Mouse (Mus musculus) cerebellum, postnatal 4 days (tissue): ENCODE results near the gene Stx16.

ENCODE experiments used
- DNase-seq, 2 experiments: peaks; one replicate each; pipeline ENCODE4 v3.0.0; 2022; ENCODE audit warnings: low spot score in 2 of 2, mixed read lengths in 1 of 2

The Stx16 gene

GRCm38 (mm10) chr2:174075072-174075570 is 987 bp upstream of the Stx16 start:
- DNase-seq: peak in 1 of 2 experiments; percentile 28

- DNase-seq: peak; percentile 46 to 50
Observed at GRCm38 (mm10) chr2:174076433-174076824, 321 bp downstream of the Stx16 start.

GRCm38 (mm10) chr2:174077004-174077695 is 1.0 kb downstream of the Stx16 start:
- peak in 1 of 2 experiments; percentile 8 for DNase-seq

- no peak for DNase-seq
Observed at GRCm38 (mm10) chr2:174077776-174078338, 1.7 kb downstream of the Stx16 start.

- no peak for DNase-seq
Observed at GRCm38 (mm10) chr2:174081833-174082232, 5.7 kb downstream of the Stx16 start.

GRCm38 (mm10) chr2:174082380-174082918 is 6.3 kb downstream of the Stx16 start:
- DNase-seq: no peak

- no peak for DNase-seq
Observed at GRCm38 (mm10) chr2:174095086-174095485, 19.0 kb downstream of the Stx16 start.

GRCm38 (mm10) chr2:174102399-174102798 is 26.3 kb downstream of the Stx16 start:
- no peak for DNase-seq

- no peak for DNase-seq
Observed at GRCm38 (mm10) chr2:174103527-174103926, 27.4 kb downstream of the Stx16 start.

- no peak for DNase-seq
Observed at GRCm38 (mm10) chr2:174107375-174107774, 31.3 kb downstream of the Stx16 start.

- peak in 1 of 2 experiments; percentile 65 for DNase-seq
Observed at GRCm38 (mm10) chr2:174109991-174110782, 34.1 kb downstream of the Stx16 start, which contains the start of gene Npepl1. TSS of gene Npepl1 (plus strand) at chr2:174110349.

GRCm38 (mm10) chr2:174110783-174111549 is 34.9 kb downstream of the Stx16 start:
- DNase-seq: no peak

- DNase-seq: no peak
Observed at GRCm38 (mm10) chr2:174112931-174113330, 36.8 kb downstream of the Stx16 start.

GRCm38 (mm10) chr2:174114148-174114864 is 38.2 kb downstream of the Stx16 start:
- DNase-seq: no peak

GRCm38 (mm10) chr2:174116929-174117328 is 40.8 kb downstream of the Stx16 start:
- no peak for DNase-seq

- peak in 1 of 2 experiments; percentile 19 for DNase-seq
Observed at GRCm38 (mm10) chr2:174118141-174118540, 42.0 kb downstream of the Stx16 start.

GRCm38 (mm10) chr2:174119259-174119658 is 43.2 kb downstream of the Stx16 start:
- peak in 1 of 2 experiments; percentile 7 for DNase-seq

- peak in 1 of 2 experiments; percentile 15 for DNase-seq
Observed at GRCm38 (mm10) chr2:174120631-174121030, 44.5 kb downstream of the Stx16 start.

- peak in 1 of 2 experiments; percentile 16 for DNase-seq
Observed at GRCm38 (mm10) chr2:174121411-174121947, 45.4 kb downstream of the Stx16 start.

GRCm38 (mm10) chr2:174122331-174122730 is 46.2 kb downstream of the Stx16 start:
- DNase-seq: no peak
